Mouse (Mus musculus): ENCODE data around the gene Tmem89. TPM values are rescaled to one million over a fixed set of nuclear protein-coding genes. Genes with fewer than 3 reads are reported as not detected.

Tmem89 gene
- under 1 TPM in 1 of 2 experiments, not detected in 1; 0.61 TPM for total RNA-seq (2021)
- 0.15 TPM in 1 of 2 replicates, not detected in the other for polyA plus RNA-seq (2012; rRNA removed)
- long read RNA-seq: 0 reads

DNA sequence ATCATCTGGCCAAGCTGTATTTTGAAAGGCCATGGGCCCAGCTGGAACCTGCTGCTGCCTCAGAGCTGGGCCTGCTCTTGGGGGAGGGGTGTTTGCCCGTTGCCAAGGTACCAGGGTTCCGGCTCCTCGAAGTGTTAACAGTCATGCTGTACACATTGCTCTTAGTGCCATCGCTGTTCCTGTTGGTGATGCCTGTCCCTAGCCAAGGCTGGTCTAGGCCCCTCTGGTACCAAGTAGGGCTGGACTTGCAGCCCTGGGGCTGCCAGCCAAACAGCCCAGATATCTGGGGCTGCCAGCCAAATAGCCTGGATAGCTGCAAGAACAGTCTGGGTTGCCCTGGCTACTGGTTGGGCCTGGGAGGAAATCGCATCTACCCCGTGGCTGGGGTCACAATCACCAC, at the start of gene Tmem89:
Gene Tmem89, plus strand, starts transcription at position 129 of the 400 bp plus-strand sequence.
- no peak for DNase-seq

DNA sequence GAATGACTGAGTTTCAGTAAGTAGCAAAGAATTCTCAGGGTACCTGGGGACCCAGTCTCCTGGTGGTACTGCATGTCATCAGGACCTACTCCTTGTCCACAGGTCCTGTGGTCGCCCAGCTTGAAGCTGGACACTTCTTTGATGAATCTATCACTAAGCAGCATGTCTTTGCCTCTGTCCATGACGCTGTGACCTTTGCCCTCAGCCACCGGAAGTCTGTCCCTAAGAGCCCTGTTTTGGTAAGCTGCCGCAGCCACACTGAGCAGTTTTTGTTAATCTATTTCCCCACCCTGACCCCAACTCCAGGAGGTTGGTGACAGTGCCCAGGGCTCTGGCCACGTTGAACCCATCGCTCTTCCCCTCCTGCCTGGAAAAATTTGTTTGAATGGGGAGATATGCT, 2.1 kb upstream of the Tmem89 start:
- no peak for DNase-seq

DNA sequence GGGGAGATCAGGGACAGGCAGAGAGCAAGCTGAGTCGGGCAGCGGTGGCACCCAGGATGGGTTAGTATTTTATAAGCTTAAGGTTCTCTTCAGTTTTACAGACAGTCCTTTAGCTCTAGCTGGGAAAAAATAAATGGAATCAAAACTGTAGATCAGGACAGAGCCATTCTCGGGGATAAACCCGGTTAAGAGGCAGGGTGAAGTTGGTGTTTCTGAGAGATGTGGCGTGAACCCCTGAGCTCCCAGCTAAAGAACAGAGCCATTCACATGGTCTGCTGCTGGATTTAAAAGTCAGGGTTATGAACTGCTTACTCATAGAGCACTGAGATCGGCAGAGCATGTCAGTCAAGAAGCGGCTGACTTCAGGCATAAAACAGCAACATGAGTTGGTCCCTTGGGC, 1.3 kb upstream of the Tmem89 start:
- peak; percentile 57 for DNase-seq

DNA sequence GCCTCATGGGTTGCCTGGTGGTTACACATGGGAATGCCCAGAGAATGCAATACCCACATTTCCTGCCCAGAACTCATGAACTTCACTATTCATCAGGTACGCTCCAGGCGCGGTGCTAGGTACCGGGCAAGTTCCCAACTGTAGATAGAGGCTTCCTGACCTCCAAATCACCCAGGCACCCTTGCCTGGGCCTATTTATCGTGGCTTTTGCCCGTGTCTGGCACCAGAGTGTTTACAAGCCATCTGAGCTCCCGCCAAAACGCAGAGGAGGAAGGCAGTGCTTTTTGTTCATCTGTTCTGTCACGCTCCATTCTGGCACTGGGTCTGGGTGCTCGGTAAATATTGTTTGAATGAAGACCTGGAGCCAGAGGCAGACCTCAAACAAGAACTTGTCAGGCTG, 798 bp upstream of the Tmem89 start:
- DNase-seq: no peak

DNA sequence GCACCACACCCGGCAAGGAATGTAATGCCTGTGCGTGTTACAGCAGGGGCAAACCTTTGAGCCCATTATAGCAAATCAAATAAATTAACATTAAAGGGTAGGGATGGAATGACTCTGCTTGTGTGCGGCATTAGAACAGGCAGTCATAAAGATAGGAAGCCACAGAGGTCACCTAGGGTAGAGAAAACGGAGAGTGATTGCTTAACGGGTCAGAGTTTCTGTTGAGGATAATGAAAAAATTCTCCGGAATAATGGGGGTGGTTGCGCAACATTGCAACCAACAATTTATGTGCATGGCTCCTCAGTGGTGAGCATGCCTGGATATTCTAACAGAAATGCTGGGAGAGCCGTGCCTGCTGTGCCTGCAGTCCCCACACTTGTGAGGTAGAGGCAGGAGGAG, 11.5 kb downstream of the Tmem89 start:
- peak; percentile 65 for DNase-seq

GRCm38 (mm10) chr9:108928424-108928823, 14.0 kb downstream of the Tmem89 start:
- DNase-seq: no peak

DNA sequence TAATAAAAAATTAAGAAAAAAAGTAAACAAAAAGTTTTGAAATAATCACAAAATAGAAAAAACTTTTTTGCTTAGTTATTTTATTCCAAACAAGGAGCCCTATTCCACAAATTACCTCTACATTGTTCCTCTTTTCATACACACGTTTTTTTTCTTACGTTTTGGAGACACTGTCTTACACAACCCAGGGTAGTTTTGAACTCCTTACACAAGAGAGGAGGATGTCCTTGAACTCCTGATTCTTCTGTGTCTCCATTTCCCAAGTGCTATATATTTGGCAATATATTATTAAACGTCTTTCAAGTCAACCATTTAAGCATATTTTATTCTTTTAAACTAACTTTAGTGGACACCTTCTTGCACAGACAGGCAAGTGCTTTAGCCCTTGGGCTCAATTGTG, 21.6 kb downstream of the Tmem89 start:
- no peak for DNase-seq

GRCm38 (mm10) chr9:108936418-108937364, 22.3 kb downstream of the Tmem89 start, which contains the start of gene Uqcrc1:
TSS of gene Uqcrc1 (plus strand) at chr9:108936633.
- peak; percentile 93 for DNase-seq

GRCm38 (mm10) chr9:108945111-108945510, 30.7 kb downstream of the Tmem89 start:
- no peak for DNase-seq

GRCm38 (mm10) chr9:108945608-108946007, 31.2 kb downstream of the Tmem89 start:
- no peak for DNase-seq

DNA sequence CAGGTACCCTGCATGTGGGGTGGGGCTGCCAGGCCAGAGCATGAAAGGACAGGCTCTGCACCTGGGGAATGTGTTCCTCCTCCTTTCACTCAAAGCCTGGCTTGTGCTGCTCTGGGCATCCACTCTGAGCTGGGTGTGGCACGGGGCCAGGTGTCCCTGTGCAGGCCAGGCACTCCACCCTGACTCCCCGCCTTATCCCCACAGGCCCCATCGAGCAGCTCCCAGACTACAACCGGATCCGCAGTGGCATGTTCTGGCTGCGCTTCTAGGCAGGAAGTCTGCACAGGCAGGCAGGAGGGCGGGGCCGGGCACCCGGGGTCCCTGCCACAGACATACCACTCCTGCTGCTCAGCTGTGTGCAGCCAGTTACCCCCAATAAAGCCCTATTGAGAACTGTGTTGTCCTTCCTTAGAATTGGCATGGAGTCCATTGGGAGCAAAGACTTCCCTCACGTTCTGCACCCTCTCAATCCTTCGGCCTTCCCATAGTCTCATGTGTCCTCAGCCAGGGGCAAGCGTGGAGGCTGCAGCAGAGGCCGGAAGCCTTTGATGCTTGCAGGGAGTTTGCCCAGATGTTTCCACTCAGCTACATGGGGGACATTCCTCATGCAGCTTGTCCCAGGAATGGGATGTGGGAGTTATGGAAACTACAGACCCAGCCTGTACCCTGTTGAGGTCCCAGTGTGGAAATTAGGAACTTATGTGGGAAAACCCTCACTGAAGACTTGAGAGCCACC, 35.0 kb downstream of the Tmem89 start:
- DNase-seq: no peak

DNA sequence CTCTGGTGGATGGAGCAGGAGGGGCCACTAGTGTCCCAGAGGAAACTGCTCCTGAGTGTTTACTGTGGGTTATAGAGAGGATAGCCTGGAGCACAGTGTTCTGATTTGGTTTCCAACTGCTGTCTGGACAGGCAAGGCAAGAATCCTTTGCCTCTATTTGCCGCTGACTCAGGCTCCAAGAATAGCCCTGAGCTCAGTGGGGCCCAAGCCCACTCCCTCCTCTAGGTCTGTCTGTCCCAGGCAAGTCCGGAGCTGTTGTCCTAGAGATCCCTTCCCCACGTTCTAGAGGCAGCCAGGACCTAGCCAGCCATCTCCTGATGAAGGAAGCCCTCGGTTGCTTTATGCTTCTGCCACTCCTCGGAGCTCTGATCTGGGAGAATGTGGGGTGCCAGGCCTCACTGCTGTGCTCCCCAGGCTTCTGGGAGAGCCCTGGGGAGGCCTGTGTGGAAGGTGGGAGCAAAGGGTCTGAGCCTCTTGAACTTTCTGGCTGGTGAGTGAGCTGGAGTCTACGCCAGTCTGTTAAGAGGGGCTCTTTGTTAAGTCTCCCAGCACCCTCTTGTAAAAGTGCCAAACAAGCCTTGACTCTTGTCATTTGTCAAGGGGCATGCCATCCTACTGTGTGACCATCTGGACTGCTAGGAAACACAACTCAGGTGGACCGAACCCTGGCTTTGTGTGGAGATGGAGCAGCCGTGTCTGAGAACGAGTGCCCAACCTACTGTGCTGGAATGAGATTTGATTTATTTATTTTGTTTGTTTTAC, 35.7 kb downstream of the Tmem89 start:
- DNase-seq: no peak

- peak; percentile 15 for DNase-seq
Observed at GRCm38 (mm10) chr9:108953081-108953636, 38.7 kb downstream of the Tmem89 start, which contains the start of gene Col7a1. TSS of gene Col7a1 (plus strand) at chr9:108953586.

DNA sequence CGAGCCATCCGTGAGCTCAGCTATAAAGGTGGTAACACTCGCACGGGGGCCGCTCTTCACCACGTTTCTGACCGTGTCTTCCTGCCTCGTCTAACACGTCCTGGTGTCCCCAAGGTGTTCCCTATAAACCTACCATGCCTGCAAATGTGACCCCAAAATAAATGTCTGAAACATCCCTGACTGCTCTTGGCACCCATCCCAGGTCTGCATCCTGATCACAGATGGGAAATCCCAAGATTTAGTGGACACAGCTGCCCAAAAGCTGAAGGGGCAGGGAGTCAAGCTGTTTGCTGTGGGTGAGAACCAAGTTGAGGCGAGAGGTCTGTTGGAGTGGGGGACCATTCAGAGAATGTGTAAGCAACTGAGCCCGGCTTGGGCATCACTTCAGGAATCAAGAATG, 40.8 kb downstream of the Tmem89 start:
- no peak for DNase-seq

- DNase-seq: no peak
Observed at GRCm38 (mm10) chr9:108955846-108956245, 41.4 kb downstream of the Tmem89 start.

DNA sequence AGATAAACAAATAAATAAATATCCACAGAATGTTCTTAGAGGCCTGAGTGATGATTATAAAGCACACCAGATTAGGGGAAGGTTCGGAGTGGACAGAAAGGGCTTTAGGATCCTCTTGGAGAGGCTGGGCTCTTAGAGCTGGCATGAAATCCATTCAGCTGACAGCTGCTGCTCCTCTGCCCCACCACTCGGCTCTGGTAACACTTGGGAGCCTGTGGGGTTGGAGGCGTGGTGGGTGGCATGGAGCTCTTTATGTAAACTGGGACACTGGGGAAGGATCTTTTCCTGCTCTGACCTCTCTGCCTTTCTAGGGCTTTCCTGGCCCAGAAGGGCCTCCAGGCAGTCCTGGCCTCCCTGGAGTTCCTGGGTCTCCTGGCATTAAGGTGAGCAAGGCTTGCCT, 49.2 kb downstream of the Tmem89 start:
- DNase-seq: no peak

GRCm38 (mm10) chr9:108964338-108964737, 49.9 kb downstream of the Tmem89 start:
- DNase-seq: no peak
